8 mouse cellular contexts compared by ENCODE assay signal in genomic region chr2:105370698-105371097, GRCm38 (mm10). TPM values are rescaled to one million over a fixed set of nuclear protein-coding genes. Genes with fewer than 3 reads are reported as not detected.
DNase-seq lines count a peak whose midpoint lies in the region; ATAC-seq and TF ChIP-seq lines count a peak whose summit lies in the region.

No protein-coding gene starts in this region.

- no peak overlapping the region for H3K9ac ChIP-seq in liver, embryonic 11.5 days (ENCODE audit: low read depth, low read length)
- no peak overlapping the region for H3K9ac ChIP-seq in liver, postnatal 0 days (replicated peaks)

- WGBS in liver, embryonic 11.5 days, result 39% methylated on average over 14 of the region's 14 CpGs
- 40% methylated on average over 14 of the region's 14 CpGs for WGBS in liver, postnatal 0 days (ENCODE audit: insufficient replicate concordance)

- no peak for ATAC-seq in cerebellum, adult (ENCODE audit: insufficient number of reproducible peaks, low FRiP score, low TSS enrichment)
- no peak; the same call in 1 of the 2 replicates for ATAC-seq in liver, embryonic 11.5 days (replicated peaks; ENCODE audit: low FRiP score)
- no peak for ATAC-seq in liver, postnatal 0 days

- no peaks in the 10 kb centered on the region for H3K9me3 ChIP-seq in liver, embryonic 11.5 days (ENCODE audit: control insufficient read depth, low read length)
- no peaks in the 10 kb centered on the region for H3K9me3 ChIP-seq in liver, postnatal 0 days (ENCODE audit: low read length)

- no peak overlapping the region for H3K4me3 ChIP-seq in liver, embryonic 11.5 days (ENCODE audit: low read depth, low read length)
- H3K4me3 ChIP-seq in liver, postnatal 0 days (ENCODE audit: low read depth, low read length), result no peak overlapping the region

- no peaks in the 10 kb centered on the region for H3K4me1 ChIP-seq in liver, embryonic 11.5 days (replicated peaks; ENCODE audit: control insufficient read depth, insufficient read depth, low read length)
- H3K4me1 ChIP-seq in liver, postnatal 0 days (ENCODE audit: insufficient read depth), result no peaks in the 10 kb centered on the region

- intact Hi-C loops in left cerebral cortex, postnatal 36 days (cut with DNase I), result no loop called here

- no peak overlapping the region; the same call in 1 of the 2 replicates for H3K27ac ChIP-seq in liver, embryonic 11.5 days (ENCODE audit: low read depth, low read length)
- no peak overlapping the region for H3K27ac ChIP-seq in liver, postnatal 0 days (ENCODE audit: low read depth)

- peak; percentile 7 to 13 for DNase-seq in cerebellum, postnatal 14 days
- no peak for DNase-seq in liver, embryonic 11.5 days (ENCODE audit: low spot score)
- DNase-seq in liver, postnatal 0 days, result no peak
- peak; percentile 26 to 33 for DNase-seq in left cerebral cortex, postnatal 36 days (ENCODE audit: low spot score in 2 of 2)
- DNase-seq in right cerebral cortex, postnatal 25 days, result peak; percentile 26
- DNase-seq in MN1 (ENCODE audit: low spot score), result no peak
- no peak for DNase-seq in adrenal gland, adult (ENCODE audit: inconsistent age in 2 of 2, low spot score in 1 of 2)

- no peak for TF ChIP-seq CTCF in liver, postnatal 0 days (IDR thresholded peaks at IDR 0.05; ENCODE audit: low read depth)

- TF ChIP-seq EP300 in liver, postnatal 0 days (IDR thresholded peaks at IDR 0.05; ENCODE audit: low read depth), result no peak

- peaks cover 6% of the 10 kb centered on the region; the same call in 1 of the 2 replicates for H3K27me3 ChIP-seq in liver, embryonic 11.5 days (replicated peaks; ENCODE audit: control insufficient read depth, insufficient read depth, low read length)
- no peaks in the 10 kb centered on the region for H3K27me3 ChIP-seq in liver, postnatal 0 days (ENCODE audit: insufficient read depth, low read length)

- peak overlapping the region; percentile 30 for H3K4me2 ChIP-seq in liver, embryonic 11.5 days
- no peak overlapping the region for H3K4me2 ChIP-seq in liver, postnatal 0 days (ENCODE audit: low read depth, low read length)

- no peaks in the 10 kb centered on the region for H3K36me3 ChIP-seq in liver, embryonic 11.5 days (ENCODE audit: control insufficient read depth, insufficient read depth, low read length)
- no peaks in the 10 kb centered on the region for H3K36me3 ChIP-seq in liver, postnatal 0 days (replicated peaks; ENCODE audit: insufficient read depth, low read length)

RNA-seq across cellular contexts. Expression of gene Rcn1, which starts 28.4 kb away (rescaled TPM):
- polyA plus RNA-seq in liver, embryonic 11.5 days (2014; fragmentation: Nextera tagmentation; extraction: Ambion mirVana), result 76.1 and 79.6 TPM in 2 replicates
- 8.6 and 9.2 TPM in 2 replicates for polyA plus RNA-seq in liver, postnatal 0 days (2015; fragmentation: Nextera tagmentation; extraction: Ambion mirVana)
- total RNA-seq in left cerebral cortex, postnatal 36 days (2021), result 10 to 100 TPM; 22.3 to 22.9 TPM

Comparison
In these comparisons a context has a peak if more than half of its experiments do, and no peak if none do; other contexts are left out.
1. DNase-seq: peak in cerebellum, postnatal 14 days (2 of 2), left cerebral cortex, postnatal 36 days (2 of 2) and right cerebral cortex, postnatal 25 days (single experiment); none in liver, embryonic 11.5 days (single experiment), liver, postnatal 0 days (single experiment), MN1 (single experiment) and adrenal gland, adult (0 of 2).